Mouse (Mus musculus) liver, embryonic 11.5 days (tissue): ENCODE data around the gene Pepd. TPM values are rescaled to one million over a fixed set of nuclear protein-coding genes. Genes with fewer than 3 reads are reported as not detected.
A peak's percentile ranks its signal among the peaks of the same experiment; 100 is the strongest.

Experiments used
- ATAC-seq: fragments of 200-750 bp; cut with Nextera tagmentation; replicated peaks from 2 replicates; pipeline ENCODE4 v1.8.0; 2017; ENCODE audit warnings: moderate number of reproducible peaks, mild to moderate bottlenecking, moderate TSS enrichment, moderate library complexity; ENCODE audit not compliant: low FRiP score
- DNase-seq: peaks from one replicate; pipeline ENCODE4 v3.0.0-alpha.2; 2017; ENCODE audit warnings: low spot score
- H3K27ac ChIP-seq: fragments of 300-500 bp; sonication (generic); 2 replicates; pipeline ENCODE4 v1.5.1; 2014; ENCODE audit warnings: mild to moderate bottlenecking, low read depth, low read length, control low read depth
- H3K27me3 ChIP-seq: fragments of 300-500 bp; sonication (generic); replicated peaks from 2 replicates; pipeline ENCODE4 v1.6.1; 2014; ENCODE audit warnings: low read length, mixed read lengths; ENCODE audit not compliant: control insufficient read depth, insufficient read depth
- H3K36me3 ChIP-seq: fragments of 300-500 bp; sonication (generic); 2 replicates; pipeline ENCODE4 v1.6.1; 2014; ENCODE audit warnings: mild to moderate bottlenecking, low read length, moderate library complexity, mixed read lengths; ENCODE audit not compliant: control insufficient read depth, insufficient read depth
- H3K4me1 ChIP-seq: fragments of 300-500 bp; sonication (generic); replicated peaks from 2 replicates; pipeline ENCODE4 v1.6.1; 2014; ENCODE audit warnings: low read length, mixed read lengths; ENCODE audit not compliant: control insufficient read depth, insufficient read depth
- H3K4me2 ChIP-seq: fragments of 300-500 bp; sonication (generic); 2 replicates; pipeline ENCODE4 v1.6.1; 2014; ENCODE audit warnings: mild to moderate bottlenecking, control low read depth, moderate library complexity
- H3K4me3 ChIP-seq: fragments of 300-500 bp; sonication (generic); 2 replicates; pipeline ENCODE4 v1.5.1; 2014; ENCODE audit warnings: low read depth, low read length, control low read depth
- H3K9ac ChIP-seq: fragments of 300-500 bp; sonication (generic); 2 replicates; pipeline ENCODE4 v1.6.1; 2014; ENCODE audit warnings: low read depth, low read length, control low read depth
- H3K9me3 ChIP-seq: fragments of 300-500 bp; sonication (generic); 2 replicates; pipeline ENCODE4 v1.6.1; 2016; ENCODE audit warnings: low read length, inconsistent platforms, mixed read lengths; ENCODE audit not compliant: control insufficient read depth
- WGBS: fragments of 180-500 bp; shearing (Covaris S2); extraction: QIAGEN DNeasy Blood & Tissue Kit; methylation state at CpG from one replicate; pipeline ENCODE4 v1.1.7; 2014; 5-methylcytosine and 5-hydroxymethylcytosine counted together
- polyA plus RNA-seq: library from polyadenylated mRNA; unstranded; fragments of >200 nt; fragmentation: Nextera tagmentation; extraction: Ambion mirVana; gene quantifications from 2 replicates; pipeline ENCODE4 v1.2.1, GENCODE M21; 2014

Gene Pepd
- polyA plus RNA-seq, 1 experiment from 2014 or later = 53.4 TPM

GRCm38 (mm10) chr7:35015252-35015651 lies 103.1 kb downstream of the Pepd start:
- ATAC-seq (no peak), DNase-seq (no peak)
- Histone ChIP-seq H3K4me2 (no peak overlapping the region), H3K27ac (no peak overlapping the region), H3K36me3 (no peaks in the 10 kb centered on the region), H3K4me3 (no peak overlapping the region), H3K9me3 (no peaks in the 10 kb centered on the region), H3K4me1 (no peaks in the 10 kb centered on the region), H3K9ac (no peak overlapping the region), H3K27me3 (no peaks in the 10 kb centered on the region)
- WGBS = 84% methylated on average over 2 of the region's 2 CpGs

GRCm38 (mm10) chr7:35021365-35021764 lies 109.2 kb downstream of the Pepd start:
- Histone ChIP-seq H3K36me3 (no peaks in the 10 kb centered on the region), H3K27ac (no peak overlapping the region), H3K9me3 (no peaks in the 10 kb centered on the region), H3K4me2 (no peak overlapping the region), H3K4me3 (no peak overlapping the region), H3K4me1 (no peaks in the 10 kb centered on the region), H3K9ac (no peak overlapping the region), H3K27me3 (no peaks in the 10 kb centered on the region)
- 88% methylated on average over 10 of the region's 10 CpGs for WGBS
- no peak for ATAC-seq
- no peak for DNase-seq

GRCm38 (mm10) chr7:35023251-35023650 lies 111.1 kb downstream of the Pepd start:
- no peak for DNase-seq
- no peaks in the 10 kb centered on the region; the same call in 1 of the 2 replicates for H3K36me3 ChIP-seq
- ATAC-seq = no peak
- 84% methylated on average over 4 of the region's 4 CpGs for WGBS
- H3K4me2 ChIP-seq = no peak overlapping the region
- H3K4me3 ChIP-seq = no peak overlapping the region
- H3K4me1 ChIP-seq = peaks cover 2% of the 10 kb centered on the region; the same call in 1 of the 2 replicates
- H3K27ac ChIP-seq = no peak overlapping the region
- H3K9me3 ChIP-seq = no peaks in the 10 kb centered on the region
- H3K27me3 ChIP-seq = no peaks in the 10 kb centered on the region
- H3K9ac ChIP-seq = no peak overlapping the region

- H3K36me3 ChIP-seq = no peaks in the 10 kb centered on the region; the same call in 1 of the 2 replicates
- no peak overlapping the region for H3K27ac ChIP-seq
- peaks cover 6% of the 10 kb centered on the region for H3K4me1 ChIP-seq
- no peak overlapping the region for H3K4me2 ChIP-seq
- ATAC-seq (no peak), DNase-seq (no peak)
- H3K4me3 ChIP-seq = no peak overlapping the region
- H3K9me3 ChIP-seq = no peaks in the 10 kb centered on the region
- 44% methylated on average over 1 of the region's 1 CpGs for WGBS
- H3K9ac ChIP-seq = no peak overlapping the region
- no peaks in the 10 kb centered on the region for H3K27me3 ChIP-seq
Measured at GRCm38 (mm10) chr7:35024426-35024825, 112.2 kb downstream of the Pepd start.

GRCm38 (mm10) chr7:35025409-35026275 lies 113.5 kb downstream of the Pepd start:
- ATAC-seq = peak; percentile 47
- 55% methylated on average over 5 of the region's 5 CpGs for WGBS
- peaks cover 6% of the 10 kb centered on the region for H3K4me1 ChIP-seq
- no peak overlapping the region for H3K4me3 ChIP-seq
- no peak overlapping the region for H3K4me2 ChIP-seq
- no peak overlapping the region for H3K27ac ChIP-seq
- no peaks in the 10 kb centered on the region for H3K9me3 ChIP-seq
- H3K27me3 ChIP-seq = no peaks in the 10 kb centered on the region
- DNase-seq = peak; percentile 62
- H3K9ac ChIP-seq = no peak overlapping the region
- H3K36me3 ChIP-seq = no peaks in the 10 kb centered on the region; the same call in 1 of the 2 replicates

GRCm38 (mm10) chr7:35026276-35026630 lies 114.1 kb downstream of the Pepd start:
- no peak for ATAC-seq
- H3K4me2 ChIP-seq = no peak overlapping the region

GRCm38 (mm10) chr7:35026838-35027291 lies 114.7 kb downstream of the Pepd start:
- H3K27ac ChIP-seq = no peak overlapping the region
- no peak for DNase-seq
- WGBS = 77% methylated on average over 3 of the region's 3 CpGs
- no peak overlapping the region for H3K4me2 ChIP-seq
- H3K36me3 ChIP-seq = no peaks in the 10 kb centered on the region; the same call in 1 of the 2 replicates
- peaks cover 6% of the 10 kb centered on the region for H3K4me1 ChIP-seq
- H3K9me3 ChIP-seq = no peaks in the 10 kb centered on the region
- no peaks in the 10 kb centered on the region for H3K27me3 ChIP-seq
- ATAC-seq = 0 out of 2 replicates have a peak, but pooled peaks have one; percentile 16
- no peak overlapping the region for H3K4me3 ChIP-seq
- H3K9ac ChIP-seq = no peak overlapping the region

More at GRCm38 (mm10) chr7:35026276-35026630, 114.1 kb downstream of the Pepd start:
- H3K9me3 ChIP-seq = no peaks in the 10 kb centered on the region
- DNase-seq = no peak
- H3K4me1 ChIP-seq = peaks cover 6% of the 10 kb centered on the region
- no peaks in the 10 kb centered on the region; the same call in 1 of the 2 replicates for H3K36me3 ChIP-seq
- no peak overlapping the region for H3K9ac ChIP-seq
- H3K27me3 ChIP-seq = no peaks in the 10 kb centered on the region
- no peak overlapping the region for H3K27ac ChIP-seq
- WGBS = 78% methylated on average over 4 of the region's 4 CpGs
- no peak overlapping the region for H3K4me3 ChIP-seq

GRCm38 (mm10) chr7:35027801-35028420 lies 115.7 kb downstream of the Pepd start:
- Histone ChIP-seq H3K4me1 (peaks cover 6% of the 10 kb centered on the region), H3K36me3 (no peaks in the 10 kb centered on the region; the same call in none of the 2 replicates), H3K9ac (no peak overlapping the region), H3K9me3 (no peaks in the 10 kb centered on the region), H3K27ac (no peak overlapping the region), H3K4me3 (no peak overlapping the region), H3K27me3 (no peaks in the 10 kb centered on the region), H3K4me2 (no peak overlapping the region)
- ATAC-seq = no peak
- no peak for DNase-seq
- WGBS = 76% methylated on average over 9 of the region's 9 CpGs
